In genomic region chr11:103172392-103173040, GRCm38 (mm10) we compare ENCODE assay signal across 10 mouse cellular contexts. TPM values are rescaled to one million over a fixed set of nuclear protein-coding genes. Genes with fewer than 3 reads are reported as not detected.
DNase-seq lines count a peak whose midpoint lies in the region; ATAC-seq and TF ChIP-seq lines count a peak whose summit lies in the region.
"Had no signal": no experiment of that assay in that cellular context is flagged by ENCODE, and none has a peak within 500 bp of the region (broad histone marks: within the 10 kb centered on the region; RNA-seq: fewer than 3 reads in every experiment).

No protein-coding gene starts in this region.

- H3K9me3 ChIP-seq in heart, postnatal 0 days (replicated peaks; ENCODE audit: control insufficient read depth, low read length), result no peaks in the 10 kb centered on the region
- H3K9me3 ChIP-seq in neural tube, embryonic 13.5 days, result no peaks in the 10 kb centered on the region
- H3K9me3 ChIP-seq: embryonic facial prominence, embryonic 10.5 days; limb, embryonic 12.5 days had no signal

- peak; percentile 24 for DNase-seq in CD4-positive, CD25-positive, alpha-beta regulatory T cell, adult 2 months (ENCODE audit: low read depth, low spot score)
- DNase-seq in heart, postnatal 0 days (ENCODE audit: low spot score), result no peak
- DNase-seq in heart, adult 8-10 months (ENCODE audit: low spot score), result no peak
- DNase-seq in neural tube, embryonic 10.5 days (ENCODE audit: extremely low spot score, low spot score), result no peak
- DNase-seq in thymus, postnatal 36 days, result peak; percentile 43 to 46
- no peak for DNase-seq in cerebellum, adult 11-12 months

- no peak for TF ChIP-seq CTCF in heart, postnatal 0 days (IDR thresholded peaks at IDR 0.05; ENCODE audit: low read depth)

- no peak for ATAC-seq in CD4-positive, CD25-positive, alpha-beta regulatory T cell, adult 4 months
- ATAC-seq in heart, postnatal 0 days (ENCODE audit: insufficient read depth, low read depth), result no peak
- no peak for ATAC-seq in neural tube, embryonic 13.5 days (ENCODE audit: low read depth)

- 55% methylated on average over 6 of the region's 6 CpGs for WGBS in heart, postnatal 0 days
- WGBS in neural tube, embryonic 13.5 days, result 63% methylated on average over 6 of the region's 6 CpGs

- no peak for TF ChIP-seq EP300 in heart, postnatal 0 days (IDR thresholded peaks at IDR 0.05; ENCODE audit: low read depth)

- H3K36me3 ChIP-seq in heart, postnatal 0 days (replicated peaks; ENCODE audit: control insufficient read depth, insufficient read depth, low read length), result no peaks in the 10 kb centered on the region
- no peaks in the 10 kb centered on the region for H3K36me3 ChIP-seq in neural tube, embryonic 13.5 days
- H3K36me3 ChIP-seq: embryonic facial prominence, embryonic 10.5 days; limb, embryonic 12.5 days had no signal

- 0 out of 2 replicates have a peak, but pooled peaks cover 16% of the 10 kb centered on the region for H3K4me1 ChIP-seq in heart, postnatal 0 days (ENCODE audit: control insufficient read depth, insufficient read depth)
- H3K4me1 ChIP-seq in neural tube, embryonic 13.5 days (replicated peaks), result peaks cover 25% of the 10 kb centered on the region

- H3K27ac ChIP-seq in heart, postnatal 0 days (ENCODE audit: low read depth), result 0 out of 2 replicates have a peak overlapping the region, but pooled peaks have one; percentile 0
- no peak overlapping the region for H3K27ac ChIP-seq in neural tube, embryonic 13.5 days (replicated peaks)
- H3K27ac ChIP-seq: embryonic facial prominence, embryonic 10.5 days; limb, embryonic 12.5 days had no signal

- H3K4me3 ChIP-seq in heart, postnatal 0 days (ENCODE audit: low read depth, low read length), result peak overlapping the region; percentile 74; the same call in 1 of the 2 replicates
- peak overlapping the region; percentile 64; the same call in 1 of the 2 replicates for H3K4me3 ChIP-seq in neural tube, embryonic 13.5 days
- H3K4me3 ChIP-seq: embryonic facial prominence, embryonic 10.5 days; limb, embryonic 12.5 days had no signal

- peaks cover 26% of the 10 kb centered on the region for H3K27me3 ChIP-seq in heart, postnatal 0 days (ENCODE audit: control insufficient read depth, insufficient read depth, low read length)
- H3K27me3 ChIP-seq in neural tube, embryonic 13.5 days, result peaks cover 67% of the 10 kb centered on the region

- peak overlapping the region; percentile 99; the same call in 1 of the 2 replicates for H3K4me2 ChIP-seq in heart, postnatal 0 days (ENCODE audit: low read depth, low read length)
- H3K4me2 ChIP-seq in neural tube, embryonic 13.5 days, result peak overlapping the region; percentile 82
- H3K4me2 ChIP-seq: limb, embryonic 12.5 days had no signal

- H3K9ac ChIP-seq in heart, postnatal 0 days (replicated peaks; ENCODE audit: low read depth, low read length), result no peak overlapping the region
- H3K9ac ChIP-seq in neural tube, embryonic 13.5 days, result no peak overlapping the region
- H3K9ac ChIP-seq: limb, embryonic 12.5 days had no signal

RNA-seq across cellular contexts. Expression of gene Fmnl1, which starts 1.6 kb away (rescaled TPM):
- 10 to 100 TPM; 54.2 to 69.6 TPM for polyA plus RNA-seq in CD4-positive, CD25-positive, alpha-beta regulatory T cell, adult 4 months (2017; shearing (Covaris generic))
- 2.2 and 3.4 TPM in 2 replicates for total RNA-seq in heart, postnatal 0 days (2014; rRNA removed; ENCODE audit: low replicate concordance)
- polyA plus RNA-seq in heart, postnatal 0 days (2015; fragmentation: Nextera tagmentation; extraction: Ambion mirVana), result 0.91 and 1.1 TPM in 2 replicates
- 10 to 100 TPM in 3 of 4 experiments, 1 to 10 TPM in 1; 9.3 to 20.1 (median 13.2) TPM for total RNA-seq in heart, adult 8-10 months (2022)
- polyA plus RNA-seq in neural tube, embryonic 13.5 days (2015; fragmentation: Nextera tagmentation; extraction: Ambion mirVana), result 3.0 and 4.2 TPM in 2 replicates

RNA-seq across cellular contexts. Expression of gene 1700023F06Rik, which starts 35.8 kb away (rescaled TPM):
- not detected for polyA plus RNA-seq in CD4-positive, CD25-positive, alpha-beta regulatory T cell, adult 4 months (2017; shearing (Covaris generic))
- total RNA-seq in heart, postnatal 0 days (2014; rRNA removed; ENCODE audit: low replicate concordance), result not detected in 2 replicates
- polyA plus RNA-seq in heart, postnatal 0 days (2015; fragmentation: Nextera tagmentation; extraction: Ambion mirVana), result 0.10 TPM in 1 of 2 replicates, not detected in the other
- not detected for total RNA-seq in heart, adult 8-10 months (2022)
- polyA plus RNA-seq in neural tube, embryonic 13.5 days (2015; fragmentation: Nextera tagmentation; extraction: Ambion mirVana), result 0.72 and 0.95 TPM in 2 replicates

RNA-seq across cellular contexts. Expression of gene Hexim2, which starts 40.3 kb away (rescaled TPM):
- 1 to 10 TPM; 2.3 to 4.5 TPM for polyA plus RNA-seq in CD4-positive, CD25-positive, alpha-beta regulatory T cell, adult 4 months (2017; shearing (Covaris generic))
- 1.6 and 1.7 TPM in 2 replicates for total RNA-seq in heart, postnatal 0 days (2014; rRNA removed; ENCODE audit: low replicate concordance)
- polyA plus RNA-seq in heart, postnatal 0 days (2015; fragmentation: Nextera tagmentation; extraction: Ambion mirVana), result 4.2 and 4.9 TPM in 2 replicates
- total RNA-seq in heart, adult 8-10 months (2022), result 1 to 10 TPM; 1.2 to 2.0 (median 1.9) TPM
- polyA plus RNA-seq in neural tube, embryonic 13.5 days (2015; fragmentation: Nextera tagmentation; extraction: Ambion mirVana), result 17.3 and 17.6 TPM in 2 replicates

RNA-seq across cellular contexts. Expression of gene Spata32, which starts 45.7 kb away (rescaled TPM):
- not detected for polyA plus RNA-seq in CD4-positive, CD25-positive, alpha-beta regulatory T cell, adult 4 months (2017; shearing (Covaris generic))
- not detected in 2 replicates for total RNA-seq in heart, postnatal 0 days (2014; rRNA removed; ENCODE audit: low replicate concordance)
- polyA plus RNA-seq in heart, postnatal 0 days (2015; fragmentation: Nextera tagmentation; extraction: Ambion mirVana), result not detected in 2 replicates
- not detected for total RNA-seq in heart, adult 8-10 months (2022)
- 0.17 and 0.28 TPM in 2 replicates for polyA plus RNA-seq in neural tube, embryonic 13.5 days (2015; fragmentation: Nextera tagmentation; extraction: Ambion mirVana)
- polyA plus RNA-seq: embryonic facial prominence, embryonic 10.5 days; limb, embryonic 12.5 days had no signal

RNA-seq across cellular contexts. Expression of gene Hexim1, which starts 56.5 kb away (rescaled TPM):
- 1 to 10 TPM; 2.6 to 4.3 TPM for polyA plus RNA-seq in CD4-positive, CD25-positive, alpha-beta regulatory T cell, adult 4 months (2017; shearing (Covaris generic))
- total RNA-seq in heart, postnatal 0 days (2014; rRNA removed; ENCODE audit: low replicate concordance), result 9.0 and 11.0 TPM in 2 replicates
- 3.2 and 3.3 TPM in 2 replicates for polyA plus RNA-seq in heart, postnatal 0 days (2015; fragmentation: Nextera tagmentation; extraction: Ambion mirVana)
- total RNA-seq in heart, adult 8-10 months (2022), result 10 to 100 TPM; 15.9 to 18.6 (median 17.0) TPM
- 3.6 and 3.9 TPM in 2 replicates for polyA plus RNA-seq in neural tube, embryonic 13.5 days (2015; fragmentation: Nextera tagmentation; extraction: Ambion mirVana)

Comparison
In these comparisons a context has a peak if more than half of its experiments do, and no peak if none do; other contexts are left out.
1. DNase-seq: peak in CD4-positive, CD25-positive, alpha-beta regulatory T cell, adult 2 months (single experiment) and thymus, postnatal 36 days (2 of 2); none in heart, postnatal 0 days (single experiment), heart, adult 8-10 months (single experiment), neural tube, embryonic 10.5 days (single experiment) and cerebellum, adult 11-12 months (single experiment).
2. RNA of gene Fmnl1, which starts 1.6 kb away (polyA plus RNA-seq): 54.2 to 69.6 TPM in CD4-positive, CD25-positive, alpha-beta regulatory T cell, adult 4 months; 3.0 to 4.2 TPM in neural tube, embryonic 13.5 days and 0.91 to 1.1 TPM in heart, postnatal 0 days; every median in the first group is over 10 times any median in the second.